Mouse (Mus musculus) retina, adult 2 months (tissue): ENCODE data around the gene G6pd2.

Experiments used
- DNase-seq: peaks from one replicate; pipeline ENCODE4 v3.0.0-alpha.2; 2012; ENCODE audit warnings: low read depth, low spot score

G6pd2 gene

GRCm38 (mm10) chr5:61808516-61808915 lies at the start of gene G6pd2:
TSS of gene G6pd2 (plus strand) at chr5:61808816.
- no peak for DNase-seq

DNA sequence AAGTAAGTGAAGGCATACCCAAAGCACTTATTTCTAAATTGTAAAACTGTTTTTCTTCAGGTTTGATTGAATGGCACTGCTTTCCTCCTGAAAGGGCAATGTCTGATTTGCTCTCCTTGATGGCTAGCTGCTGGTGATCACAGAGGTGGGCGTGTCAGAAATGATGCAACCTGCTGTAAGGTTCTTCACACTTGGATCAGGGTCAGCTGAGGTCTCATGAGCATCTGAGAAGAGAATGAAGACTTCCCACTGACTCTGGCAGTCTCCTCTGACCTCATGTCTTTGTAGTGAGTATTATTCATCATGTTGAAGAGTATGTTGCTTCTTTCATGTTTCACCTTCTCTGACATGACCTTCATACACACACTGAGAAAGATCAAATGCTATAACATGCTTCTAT lies 44.4 kb upstream of the G6pd2 start:
- no peak for DNase-seq

DNA sequence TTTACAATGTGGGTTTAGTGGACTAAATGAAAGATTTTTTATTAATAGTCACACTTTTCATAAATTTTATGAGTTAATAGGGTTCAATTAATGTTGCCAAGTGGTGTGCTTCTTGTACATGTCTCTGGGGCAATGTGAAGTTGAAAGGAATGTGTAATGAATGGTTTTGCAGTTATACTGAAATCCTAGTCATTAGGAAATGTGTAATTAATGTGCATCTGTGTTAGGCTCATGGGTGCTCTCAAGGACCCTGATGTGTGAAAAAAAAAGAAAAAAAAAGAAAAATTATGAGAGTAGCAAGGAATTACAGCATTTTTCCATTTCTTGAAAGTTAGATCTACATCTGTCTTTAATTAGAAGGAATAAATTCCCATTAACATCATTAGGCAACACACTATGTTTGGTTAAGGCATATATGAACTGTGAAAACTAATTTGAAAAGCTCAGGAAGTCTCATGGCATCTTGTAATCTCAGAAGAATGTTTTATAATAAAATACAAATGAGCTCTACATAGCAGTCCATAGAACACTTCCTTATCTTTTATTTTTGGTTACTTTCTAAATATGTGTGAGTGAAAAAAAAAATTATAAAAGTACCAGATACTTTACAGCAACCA lies 24.4 kb downstream of the G6pd2 start:
- DNase-seq, result no peak

DNA sequence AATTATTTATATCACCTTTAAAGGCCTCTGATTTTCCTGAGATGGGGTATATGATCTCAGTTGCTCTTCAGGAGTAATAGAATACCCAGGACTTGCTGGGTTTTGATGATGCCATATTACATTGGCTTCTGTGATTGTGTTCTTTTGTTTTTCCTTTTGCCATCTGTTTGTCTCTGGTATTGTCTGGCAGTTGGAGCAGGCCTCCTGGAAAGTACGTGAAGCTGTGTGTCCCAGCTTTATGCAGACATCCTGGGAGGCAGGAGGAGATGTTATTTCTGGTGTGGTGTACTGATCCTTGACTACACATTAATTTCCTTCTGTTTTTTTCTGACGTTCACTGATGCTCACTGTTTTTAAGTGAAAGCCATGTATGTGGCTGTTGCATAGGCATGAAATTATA lies 35.3 kb downstream of the G6pd2 start:
- no peak for DNase-seq
